Mouse (Mus musculus): Measurements from ENCODE around the gene Igfals. TPM values are rescaled to one million over a fixed set of nuclear protein-coding genes. Genes with fewer than 3 reads are reported as not detected.

The Igfals gene
- polyA plus RNA-seq, 1 experiment from 2014 or later: 0.23 TPM

Other genes starting within 250 kb of the Igfals start
- gene Tsc2, start 233.4 kb upstream of the Igfals start, polyA plus RNA-seq (2016; fragmentation: Nextera tagmentation; extraction: Ambion mirVana): 85.5 and 86.2 TPM in 2 replicates
- 14.4 and 15.7 TPM in 2 replicates for gene Nthl1, start 233.3 kb upstream of the Igfals start, polyA plus RNA-seq (2016; fragmentation: Nextera tagmentation; extraction: Ambion mirVana)
- gene Slc9a3r2, start 215.7 kb upstream of the Igfals start, polyA plus RNA-seq (2016; fragmentation: Nextera tagmentation; extraction: Ambion mirVana): 39.2 and 39.6 TPM in 2 replicates
- gene Npw, start 207.5 kb upstream of the Igfals start, polyA plus RNA-seq (2016; fragmentation: Nextera tagmentation; extraction: Ambion mirVana): not detected in 2 replicates
- gene Zfp598, start 196.3 kb upstream of the Igfals start, polyA plus RNA-seq (2016; fragmentation: Nextera tagmentation; extraction: Ambion mirVana): 23.0 and 25.2 TPM in 2 replicates
- 30.6 and 32.1 TPM in 2 replicates for gene Syngr3, start 176.0 kb upstream of the Igfals start, polyA plus RNA-seq (2016; fragmentation: Nextera tagmentation; extraction: Ambion mirVana)
- gene Gfer, start 169.8 kb upstream of the Igfals start, polyA plus RNA-seq (2016; fragmentation: Nextera tagmentation; extraction: Ambion mirVana): 42.2 and 42.4 TPM in 2 replicates
- gene Noxo1, start 169.8 kb upstream of the Igfals start, polyA plus RNA-seq (2016; fragmentation: Nextera tagmentation; extraction: Ambion mirVana): 3.6 and 4.8 TPM in 2 replicates
- gene Tbl3, start 158.3 kb upstream of the Igfals start, polyA plus RNA-seq (2016; fragmentation: Nextera tagmentation; extraction: Ambion mirVana): 76.9 and 79.7 TPM in 2 replicates
- 0.18 and 0.35 TPM in 2 replicates for gene Rnf151, start 147.9 kb upstream of the Igfals start, polyA plus RNA-seq (2016; fragmentation: Nextera tagmentation; extraction: Ambion mirVana)
- 795 and 841 TPM in 2 replicates for gene Rps2, start 147.9 kb upstream of the Igfals start, polyA plus RNA-seq (2016; fragmentation: Nextera tagmentation; extraction: Ambion mirVana)
- 199 and 214 TPM in 2 replicates for gene Ndufb10, start 141.5 kb upstream of the Igfals start, polyA plus RNA-seq (2016; fragmentation: Nextera tagmentation; extraction: Ambion mirVana)
- gene Rpl3l, start 138.2 kb upstream of the Igfals start, polyA plus RNA-seq (2016; fragmentation: Nextera tagmentation; extraction: Ambion mirVana): not detected in 2 replicates
- 21.8 and 22.6 TPM in 2 replicates for gene Msrb1, start 129.4 kb upstream of the Igfals start, polyA plus RNA-seq (2016; fragmentation: Nextera tagmentation; extraction: Ambion mirVana)
- 2.5 and 4.8 TPM in 2 replicates for gene Hs3st6, start 113.0 kb upstream of the Igfals start, polyA plus RNA-seq (2016; fragmentation: Nextera tagmentation; extraction: Ambion mirVana)
- not detected in 2 replicates for gene Meiob, start 61.7 kb upstream of the Igfals start, polyA plus RNA-seq (2016; fragmentation: Nextera tagmentation; extraction: Ambion mirVana)
- 32.3 and 32.4 TPM in 2 replicates for gene Hagh, start 25.9 kb upstream of the Igfals start, polyA plus RNA-seq (2016; fragmentation: Nextera tagmentation; extraction: Ambion mirVana)
- 18.6 and 20.9 TPM in 2 replicates for gene Fahd1, start 15.6 kb upstream of the Igfals start, polyA plus RNA-seq (2016; fragmentation: Nextera tagmentation; extraction: Ambion mirVana)
- gene Nubp2, start 20.4 kb downstream of the Igfals start, polyA plus RNA-seq (2016; fragmentation: Nextera tagmentation; extraction: Ambion mirVana): 62.3 and 63.5 TPM in 2 replicates
- gene Spsb3, start 20.6 kb downstream of the Igfals start, polyA plus RNA-seq (2016; fragmentation: Nextera tagmentation; extraction: Ambion mirVana): 51.5 and 54.8 TPM in 2 replicates
- 39.3 and 45.5 TPM in 2 replicates for gene Eme2, start 29.1 kb downstream of the Igfals start, polyA plus RNA-seq (2016; fragmentation: Nextera tagmentation; extraction: Ambion mirVana)
- gene Mrps34, start 29.1 kb downstream of the Igfals start, polyA plus RNA-seq (2016; fragmentation: Nextera tagmentation; extraction: Ambion mirVana): 85.1 and 86.7 TPM in 2 replicates
- gene Nme3, start 30.5 kb downstream of the Igfals start, polyA plus RNA-seq (2016; fragmentation: Nextera tagmentation; extraction: Ambion mirVana): 49.8 and 50.4 TPM in 2 replicates
- 84.7 and 86.0 TPM in 2 replicates for gene Mapk8ip3, start 71.0 kb downstream of the Igfals start, polyA plus RNA-seq (2016; fragmentation: Nextera tagmentation; extraction: Ambion mirVana)
- 210 and 212 TPM in 2 replicates for gene Jpt2, start 94.7 kb downstream of the Igfals start, polyA plus RNA-seq (2016; fragmentation: Nextera tagmentation; extraction: Ambion mirVana)
- gene Cramp1l, start 149.8 kb downstream of the Igfals start, polyA plus RNA-seq (2016; fragmentation: Nextera tagmentation; extraction: Ambion mirVana): 13.8 and 13.9 TPM in 2 replicates
- gene Ift140, start 150.1 kb downstream of the Igfals start, polyA plus RNA-seq (2016; fragmentation: Nextera tagmentation; extraction: Ambion mirVana): 26.7 and 27.6 TPM in 2 replicates
- 8.5 and 9.5 TPM in 2 replicates for gene Tmem204, start 217.6 kb downstream of the Igfals start, polyA plus RNA-seq (2016; fragmentation: Nextera tagmentation; extraction: Ambion mirVana)
- 42.5 and 43.2 TPM in 2 replicates for gene Telo2, start 250.0 kb downstream of the Igfals start, polyA plus RNA-seq (2016; fragmentation: Nextera tagmentation; extraction: Ambion mirVana)